Mouse (Mus musculus) spleen, adult 2 months (tissue): ENCODE measurements around the gene Plekhg1.

Experiments
- CTCF ChIP-seq: fragments of 200-500 bp; IDR thresholded peaks from 2 replicates; pipeline ENCODE4 v1.5.1; 2011; ENCODE audit warnings: mild to moderate bottlenecking, inconsistent platforms; ENCODE audit not compliant: insufficient read depth, insufficient read length, insufficient replicate concordance; ENCODE audit errors: extremely low read depth
- POLR2A ChIP-seq: fragments of 200-500 bp; IDR thresholded peaks from 2 replicates; pipeline ENCODE4 v1.6.1; 2011; ENCODE audit warnings: low read depth, low read length, inconsistent platforms

GRCm38 (mm10) chr10:3844430-3844829 lies 104.3 kb downstream of the Plekhg1 start:
- no peak for TF ChIP-seq POLR2A
- TF ChIP-seq CTCF, result no peak
